Mouse (Mus musculus) kidney, embryonic 16.5 days (tissue): Measurements from ENCODE around the gene Plscr4. TPM values are rescaled to one million over a fixed set of nuclear protein-coding genes. Genes with fewer than 3 reads are reported as not detected.

Source experiments
- ATAC-seq: fragments of 200-750 bp; cut with Nextera tagmentation; 2 replicates; pipeline ENCODE4 v1.8.0; 2017; ENCODE audit warnings: moderate TSS enrichment; ENCODE audit not compliant: low FRiP score, low TSS enrichment
- H3K27ac ChIP-seq: fragments of 300-500 bp; sonication (generic); 2 replicates; pipeline ENCODE4 v1.5.1; 2014; ENCODE audit warnings: low read length
- H3K27me3 ChIP-seq: fragments of 300-500 bp; sonication (generic); 2 replicates; pipeline ENCODE4 v1.6.1; 2014; ENCODE audit warnings: low read length, control low read depth, mixed read lengths; ENCODE audit not compliant: insufficient read depth
- H3K36me3 ChIP-seq: fragments of 300-500 bp; sonication (generic); 2 replicates; pipeline ENCODE4 v1.6.1; 2014; ENCODE audit warnings: low read length, control low read depth, mixed read lengths; ENCODE audit not compliant: insufficient read depth
- H3K4me1 ChIP-seq: fragments of 300-500 bp; sonication (generic); 2 replicates; pipeline ENCODE4 v1.6.1; 2014; ENCODE audit warnings: low read length, control low read depth, mixed read lengths; ENCODE audit not compliant: insufficient read depth
- H3K4me2 ChIP-seq: fragments of 300-500 bp; sonication (generic); replicated peaks from 2 replicates; pipeline ENCODE4 v1.6.1; 2014; ENCODE audit warnings: low read depth, low read length
- H3K4me3 ChIP-seq: fragments of 300-500 bp; sonication (generic); 2 replicates; pipeline ENCODE4 v1.5.1; 2014; ENCODE audit warnings: mild to moderate bottlenecking, low read length
- H3K9ac ChIP-seq: fragments of 300-500 bp; sonication (generic); replicated peaks from 2 replicates; pipeline ENCODE4 v1.6.1; 2014; ENCODE audit warnings: low read length
- H3K9me3 ChIP-seq: fragments of 300-500 bp; sonication (generic); 2 replicates; pipeline ENCODE4 v1.6.1; 2016; ENCODE audit warnings: low read length, control low read depth
- WGBS: fragments of 180-500 bp; shearing (Covaris S2); extraction: QIAGEN DNeasy Blood & Tissue Kit; methylation state at CpG from one replicate; pipeline ENCODE4 v1.1.7; 2014; 5-methylcytosine and 5-hydroxymethylcytosine counted together
- polyA plus RNA-seq: library from polyadenylated mRNA; unstranded; fragments of >200 nt; fragmentation: Nextera tagmentation; extraction: Ambion mirVana; gene quantifications from 2 replicates; pipeline ENCODE4 v1.2.1, GENCODE M21; 2015

The Plscr4 gene
- polyA plus RNA-seq, 1 experiment from 2014 or later: 4.9 TPM

DNA sequence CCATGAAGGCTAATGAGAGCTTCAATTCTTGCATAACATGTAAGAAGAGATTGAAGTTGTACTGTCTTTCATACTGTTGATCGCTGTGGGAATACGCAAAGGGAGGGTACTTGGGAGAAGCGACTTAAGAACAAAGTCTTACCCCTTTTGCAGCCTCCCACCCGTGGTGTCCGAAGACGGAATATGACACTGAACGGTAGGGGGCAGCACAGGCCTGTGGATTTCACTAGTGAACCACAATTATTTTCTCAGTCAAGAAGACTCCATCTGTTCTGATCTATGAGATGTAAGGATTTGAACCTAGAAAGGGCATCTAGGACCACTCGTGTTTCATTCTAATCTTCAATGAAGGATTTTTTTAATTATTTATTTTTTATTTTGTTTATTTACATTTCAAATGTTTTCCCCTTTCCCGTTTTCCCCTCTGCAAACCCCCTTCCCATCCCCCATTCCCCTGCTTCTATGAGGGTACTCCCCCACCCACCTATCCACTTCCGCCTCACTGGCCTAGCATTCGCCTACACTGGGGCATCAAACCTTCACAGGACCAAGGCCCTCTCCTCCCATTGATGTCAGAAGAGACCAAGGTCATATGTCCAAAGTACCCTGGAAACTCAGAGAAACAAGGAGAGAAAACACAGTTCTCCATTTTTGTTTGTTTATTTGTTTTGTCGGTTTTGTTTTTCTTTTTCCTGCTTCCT is 42.7 kb downstream of the Plscr4 start:
- H3K9ac ChIP-seq: no peak overlapping the region
- H3K4me1 ChIP-seq: no peaks in the 10 kb centered on the region
- WGBS: 37% methylated on average over 12 of the region's 12 CpGs
- ATAC-seq: peak; percentile 89; the same call in 1 of the 2 replicates
- H3K36me3 ChIP-seq: no peaks in the 10 kb centered on the region
- no peak overlapping the region for H3K4me3 ChIP-seq
- no peak overlapping the region for H3K27ac ChIP-seq
- no peak overlapping the region for H3K4me2 ChIP-seq
- no peaks in the 10 kb centered on the region for H3K9me3 ChIP-seq
- no peaks in the 10 kb centered on the region for H3K27me3 ChIP-seq

DNA sequence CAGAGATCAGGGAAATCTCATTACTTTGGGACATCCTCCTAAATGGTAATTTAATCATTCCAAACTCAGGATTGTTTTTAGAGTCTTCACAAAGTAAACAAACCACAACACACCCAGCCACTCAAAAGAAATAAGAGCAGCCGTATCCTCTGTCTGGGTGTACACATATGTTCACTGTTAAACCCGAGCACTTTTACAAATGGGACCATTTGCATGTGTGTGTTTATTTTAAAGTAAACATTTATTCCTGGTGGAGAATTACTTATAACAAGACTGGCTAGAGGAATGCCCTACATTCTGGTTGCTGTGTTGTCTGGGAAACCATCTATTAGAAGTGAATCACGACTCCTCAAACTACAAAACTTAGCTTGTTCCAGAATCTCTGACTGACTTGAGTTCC is 47.1 kb downstream of the Plscr4 start:
- H3K4me2 ChIP-seq: no peak overlapping the region
- WGBS: 46% methylated on average over 3 of the region's 3 CpGs
- no peaks in the 10 kb centered on the region for H3K36me3 ChIP-seq
- no peaks in the 10 kb centered on the region for H3K4me1 ChIP-seq
- no peak overlapping the region for H3K27ac ChIP-seq
- no peak for ATAC-seq
- no peaks in the 10 kb centered on the region for H3K27me3 ChIP-seq
- H3K4me3 ChIP-seq: no peak overlapping the region
- no peak overlapping the region for H3K9ac ChIP-seq
- no peaks in the 10 kb centered on the region for H3K9me3 ChIP-seq

DNA sequence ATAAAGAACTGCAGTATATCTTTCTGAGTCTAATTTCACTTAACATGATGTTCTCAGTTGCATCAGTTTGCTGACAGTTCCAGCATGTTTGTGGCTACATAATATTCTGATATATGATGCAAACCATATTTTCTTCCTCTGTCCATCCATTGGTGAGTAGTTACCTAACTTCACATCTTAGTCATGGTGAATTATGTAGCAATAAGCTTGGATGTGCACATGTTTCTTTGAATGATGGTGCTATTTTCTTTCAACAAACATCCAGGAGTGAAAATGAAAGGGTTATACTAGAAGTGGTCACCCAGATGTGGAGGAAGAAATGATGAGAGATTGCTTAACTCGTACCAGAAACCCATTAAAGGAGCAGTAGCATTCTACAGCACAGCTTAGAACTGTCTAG is 47.7 kb downstream of the Plscr4 start:
- no peak overlapping the region for H3K9ac ChIP-seq
- H3K27ac ChIP-seq: no peak overlapping the region
- H3K4me2 ChIP-seq: no peak overlapping the region
- ATAC-seq: no peak
- H3K9me3 ChIP-seq: no peaks in the 10 kb centered on the region
- H3K4me1 ChIP-seq: no peaks in the 10 kb centered on the region
- no peaks in the 10 kb centered on the region for H3K27me3 ChIP-seq
- no peak overlapping the region for H3K4me3 ChIP-seq
- H3K36me3 ChIP-seq: no peaks in the 10 kb centered on the region
- 35% methylated on average over 1 of the region's 1 CpGs for WGBS

DNA sequence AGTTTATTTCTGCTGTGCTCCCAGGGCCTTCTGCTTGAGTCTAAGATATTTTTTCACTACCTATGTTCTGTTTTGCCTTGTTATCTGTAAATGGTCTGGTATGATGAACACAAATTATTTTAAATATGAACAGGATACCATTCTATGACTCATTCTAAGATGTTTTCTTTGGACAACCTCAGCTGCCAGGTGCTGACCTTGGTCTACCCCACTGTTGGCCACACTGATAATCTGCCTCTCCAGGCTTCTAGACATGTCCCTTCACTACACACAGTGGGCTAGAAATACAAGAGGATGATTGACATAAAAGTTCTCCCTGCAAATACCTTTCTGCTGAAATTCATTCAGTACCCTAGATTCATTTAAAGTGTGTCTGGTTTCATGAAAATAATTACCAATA is 54.5 kb downstream of the Plscr4 start:
- ATAC-seq: no peak
- no peaks in the 10 kb centered on the region for H3K27me3 ChIP-seq
- H3K4me1 ChIP-seq: no peaks in the 10 kb centered on the region
- H3K9ac ChIP-seq: no peak overlapping the region
- no peaks in the 10 kb centered on the region for H3K36me3 ChIP-seq
- no peak overlapping the region for H3K4me2 ChIP-seq
- H3K27ac ChIP-seq: no peak overlapping the region
- no peaks in the 10 kb centered on the region for H3K9me3 ChIP-seq
- H3K4me3 ChIP-seq: no peak overlapping the region

DNA sequence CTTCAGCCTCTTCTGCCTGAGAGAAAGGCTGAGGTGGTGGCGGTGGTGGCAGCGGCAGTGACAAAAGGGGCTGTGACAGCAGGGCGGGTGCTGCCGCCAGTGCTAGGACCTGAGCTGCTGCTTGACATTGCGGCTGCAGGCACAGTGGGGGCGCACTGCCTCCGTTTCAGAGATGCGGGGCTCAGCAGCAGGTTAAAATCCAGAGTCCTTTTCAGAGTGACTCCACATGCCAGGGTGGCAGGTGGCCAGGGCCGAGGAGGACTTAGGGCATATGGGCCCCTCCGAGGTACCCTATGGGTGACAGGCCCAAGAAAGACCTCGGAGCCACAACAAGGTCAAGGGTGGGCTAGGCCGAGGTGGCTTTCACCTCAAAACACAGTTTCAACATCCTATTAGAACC is 59.9 kb downstream of the Plscr4 start:
- 95% methylated on average over 12 of the region's 12 CpGs for WGBS
- Histone ChIP-seq H3K27me3 (no peaks in the 10 kb centered on the region), H3K9me3 (peaks cover 6% of the 10 kb centered on the region), H3K4me3 (no peak overlapping the region), H3K36me3 (no peaks in the 10 kb centered on the region), H3K9ac (no peak overlapping the region), H3K4me1 (no peaks in the 10 kb centered on the region), H3K4me2 (no peak overlapping the region), H3K27ac (no peak overlapping the region)
- no peak for ATAC-seq

DNA sequence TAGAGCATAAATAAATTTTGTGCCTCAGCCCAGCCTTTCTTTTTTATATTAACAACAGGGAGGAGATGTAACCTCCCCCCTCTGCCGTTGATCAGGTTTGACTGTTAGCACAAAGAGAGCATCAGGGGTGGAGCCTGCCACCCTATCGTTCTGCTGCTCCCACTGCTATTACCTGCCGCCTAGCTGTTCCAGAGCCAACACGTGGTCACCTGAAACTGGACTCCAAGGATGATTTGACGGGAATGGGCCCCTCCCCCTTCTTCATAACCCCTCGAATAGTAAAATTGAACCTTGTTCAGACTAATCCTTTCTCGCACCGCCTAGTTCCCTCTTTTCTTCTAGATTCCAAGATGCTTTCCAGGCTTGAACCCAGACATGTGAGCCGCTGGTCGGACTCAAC is 63.6 kb downstream of the Plscr4 start:
- Histone ChIP-seq H3K36me3 (no peaks in the 10 kb centered on the region), H3K9me3 (peaks cover 6% of the 10 kb centered on the region), H3K4me2 (no peak overlapping the region), H3K27me3 (no peaks in the 10 kb centered on the region), H3K27ac (no peak overlapping the region), H3K4me1 (no peaks in the 10 kb centered on the region), H3K9ac (no peak overlapping the region), H3K4me3 (no peak overlapping the region)
- no peak for ATAC-seq
- 90% methylated on average over 10 of the region's 10 CpGs for WGBS

DNA sequence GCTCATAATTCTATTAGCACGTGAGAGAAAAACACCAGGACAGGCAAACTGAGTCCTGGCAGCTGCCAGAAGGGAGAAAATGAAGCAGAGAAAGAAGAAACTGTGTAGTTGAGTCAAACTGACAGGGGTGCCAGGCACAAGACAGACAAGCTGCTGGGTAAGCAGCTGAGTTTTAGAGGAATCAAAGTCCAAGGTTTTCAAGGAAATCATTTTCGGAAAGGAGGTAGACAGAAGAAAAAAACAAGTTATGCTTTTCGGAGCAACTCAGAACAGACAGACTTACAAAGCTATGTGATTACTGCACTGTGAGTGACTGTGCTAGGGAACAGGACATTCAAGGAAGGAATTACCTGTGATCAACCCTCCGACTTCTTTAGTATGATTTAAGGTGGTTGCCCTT is 67.3 kb downstream of the Plscr4 start:
- no peak overlapping the region for H3K27ac ChIP-seq
- no peak for ATAC-seq
- no peaks in the 10 kb centered on the region for H3K9me3 ChIP-seq
- H3K4me1 ChIP-seq: no peaks in the 10 kb centered on the region
- H3K4me2 ChIP-seq: no peak overlapping the region
- H3K4me3 ChIP-seq: no peak overlapping the region
- 77% methylated on average over 4 of the region's 4 CpGs for WGBS
- H3K36me3 ChIP-seq: no peaks in the 10 kb centered on the region
- H3K27me3 ChIP-seq: no peaks in the 10 kb centered on the region
- no peak overlapping the region for H3K9ac ChIP-seq

DNA sequence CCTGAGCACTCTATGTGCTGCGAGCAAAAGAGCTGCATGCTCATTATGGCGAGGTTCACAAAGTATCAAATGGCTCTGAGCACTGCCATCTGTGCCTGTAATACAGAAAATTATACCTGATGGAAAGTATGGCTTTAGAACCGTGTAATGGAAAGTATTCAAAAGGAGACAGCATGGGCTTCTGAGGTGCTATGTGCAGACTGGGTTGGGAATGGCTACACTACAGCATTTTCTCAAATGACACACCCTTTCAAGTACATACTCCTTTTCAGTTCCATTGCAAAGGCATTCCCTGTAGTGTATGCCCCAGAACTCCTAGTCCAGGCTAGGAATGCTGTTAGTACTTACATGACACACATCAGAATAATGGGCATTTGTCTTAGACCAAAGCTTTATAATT is 72.9 kb downstream of the Plscr4 start:
- no peaks in the 10 kb centered on the region for H3K9me3 ChIP-seq
- no peak overlapping the region for H3K27ac ChIP-seq
- WGBS: 79% methylated on average over 3 of the region's 3 CpGs
- no peak overlapping the region for H3K9ac ChIP-seq
- no peaks in the 10 kb centered on the region for H3K27me3 ChIP-seq
- ATAC-seq: no peak
- H3K36me3 ChIP-seq: no peaks in the 10 kb centered on the region
- no peak overlapping the region for H3K4me2 ChIP-seq
- H3K4me1 ChIP-seq: no peaks in the 10 kb centered on the region
- no peak overlapping the region for H3K4me3 ChIP-seq

DNA sequence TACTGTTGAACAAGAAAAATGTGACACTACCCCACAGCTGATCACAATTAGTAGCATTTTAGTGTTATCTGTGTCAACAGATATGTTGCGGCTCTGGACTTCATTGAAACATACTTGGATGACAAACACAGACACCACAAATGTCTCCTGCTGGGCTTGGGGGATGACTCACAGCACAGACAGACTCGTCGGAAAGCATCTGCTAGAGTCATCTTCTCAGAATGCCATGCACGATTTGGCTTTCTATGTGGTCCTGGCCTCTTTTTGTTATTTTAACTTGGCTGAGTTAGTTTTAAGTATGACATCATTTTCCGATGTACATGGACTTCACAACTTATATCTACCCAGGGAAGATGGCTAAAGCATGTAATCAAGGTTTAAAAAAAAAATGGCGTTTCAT is 80.6 kb downstream of the Plscr4 start:
- no peaks in the 10 kb centered on the region for H3K36me3 ChIP-seq
- H3K27me3 ChIP-seq: no peaks in the 10 kb centered on the region
- H3K4me1 ChIP-seq: peaks cover 6% of the 10 kb centered on the region; the same call in 1 of the 2 replicates
- no peak for ATAC-seq
- no peak overlapping the region for H3K27ac ChIP-seq
- no peak overlapping the region for H3K4me2 ChIP-seq
- no peaks in the 10 kb centered on the region for H3K9me3 ChIP-seq
- WGBS: 76% methylated on average over 6 of the region's 6 CpGs
- no peak overlapping the region for H3K9ac ChIP-seq
- no peak overlapping the region for H3K4me3 ChIP-seq

DNA sequence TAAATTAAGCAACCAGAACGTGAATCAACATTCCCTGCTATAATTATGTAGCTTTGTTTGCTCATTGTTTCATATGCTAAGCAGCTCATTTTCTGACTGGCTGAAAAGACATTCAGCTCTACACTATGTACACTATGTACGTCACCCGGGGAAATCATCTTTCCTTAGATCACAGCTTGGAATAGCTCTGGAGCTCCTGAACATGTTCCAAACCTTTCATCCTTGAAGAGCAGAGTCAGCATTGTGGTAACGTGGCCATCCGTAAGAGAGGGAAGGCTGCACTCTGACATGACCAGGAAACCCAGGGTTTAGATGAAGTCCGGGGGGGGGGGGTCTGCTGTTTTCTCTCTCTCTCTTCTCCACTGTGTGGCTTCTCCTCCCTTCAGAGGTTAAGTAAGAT is 81.0 kb downstream of the Plscr4 start:
- Histone ChIP-seq H3K9ac (no peak overlapping the region), H3K36me3 (no peaks in the 10 kb centered on the region), H3K9me3 (no peaks in the 10 kb centered on the region), H3K4me1 (peaks cover 9% of the 10 kb centered on the region), H3K27me3 (no peaks in the 10 kb centered on the region), H3K27ac (no peak overlapping the region), H3K4me3 (no peak overlapping the region), H3K4me2 (no peak overlapping the region)
- WGBS: 62% methylated on average over 6 of the region's 6 CpGs
- no peak for ATAC-seq
